Mouse (Mus musculus) liver, embryonic 15.5 days (tissue): Measurements from ENCODE around the gene Tex13b. TPM values are rescaled to one million over a fixed set of nuclear protein-coding genes. Genes with fewer than 3 reads are reported as not detected.
"Not testable (repeated sequence)": the region's sequence is repeated elsewhere in the genome, so short reads cannot be mapped to it uniquely, and the experiment has no call there.

Experiments used
- ATAC-seq: fragments of 200-750 bp; cut with Nextera tagmentation; 2 replicates; pipeline ENCODE4 v1.8.0; 2017; ENCODE audit warnings: moderate number of reproducible peaks, mild to moderate bottlenecking, moderate library complexity; ENCODE audit not compliant: insufficient read depth
- H3K27ac ChIP-seq: fragments of 300-500 bp; sonication (generic); replicated peaks from 2 replicates; pipeline ENCODE4 v1.5.1; 2015; ENCODE audit warnings: mild to moderate bottlenecking, inconsistent platforms
- H3K27me3 ChIP-seq: fragments of 300-500 bp; sonication (generic); 2 replicates; pipeline ENCODE4 v1.6.1; 2015; ENCODE audit warnings: mild to moderate bottlenecking, inconsistent platforms
- H3K36me3 ChIP-seq: fragments of 300-500 bp; sonication (generic); replicated peaks from 2 replicates; pipeline ENCODE4 v1.6.1; 2015; ENCODE audit warnings: moderate library complexity, mild to moderate bottlenecking, inconsistent platforms
- H3K4me1 ChIP-seq: fragments of 300-500 bp; sonication (generic); replicated peaks from 2 replicates; pipeline ENCODE4 v1.6.1; 2015; ENCODE audit warnings: inconsistent platforms
- H3K4me2 ChIP-seq: fragments of 300-500 bp; sonication (generic); 2 replicates; pipeline ENCODE4 v1.6.1; 2015; ENCODE audit warnings: moderate library complexity, mild to moderate bottlenecking, inconsistent platforms
- H3K4me3 ChIP-seq: fragments of 300-500 bp; sonication (generic); replicated peaks from 2 replicates; pipeline ENCODE4 v1.5.1; 2015; ENCODE audit warnings: mild to moderate bottlenecking, inconsistent platforms
- H3K9ac ChIP-seq: fragments of 300-500 bp; sonication (generic); 2 replicates; pipeline ENCODE4 v1.6.1; 2015; ENCODE audit warnings: moderate library complexity, mild to moderate bottlenecking, inconsistent platforms
- H3K9me3 ChIP-seq: fragments of 300-500 bp; sonication (generic); replicated peaks from 2 replicates; pipeline ENCODE4 v1.6.1; 2016; ENCODE audit warnings: inconsistent platforms
- WGBS: fragments of 180-500 bp; shearing (Covaris S2); methylation state at CpG from one replicate; pipeline ENCODE4 v1.1.7; 2015; ENCODE audit warnings: mixed read lengths; ENCODE audit not compliant: insufficient replicate concordance; 5-methylcytosine and 5-hydroxymethylcytosine counted together
- polyA plus RNA-seq: library from polyadenylated mRNA; unstranded; fragments of >200 nt; fragmentation: Nextera tagmentation; extraction: Ambion mirVana; gene quantifications from 2 replicates; pipeline ENCODE4 v1.2.1, GENCODE M21; 2015

Tex13b gene
- not detected in 2 replicates for polyA plus RNA-seq

GRCm38 (mm10) chrX:140813312-140814006, at the start of gene Tex13b:
Gene Tex13b, minus strand, starts transcription at chrX:140813433.
- ATAC-seq: no peak
- Histone ChIP-seq H3K9me3 (no peaks in the 10 kb centered on the region), H3K4me3 (no peak within 1 kb of the TSS), H3K4me2 (no peak within 1 kb of the TSS), H3K36me3 (no peaks in the 10 kb centered on the region), H3K27me3 (no peaks in the 10 kb centered on the region; the same call in 1 of the 2 replicates), H3K4me1 (no peaks in the 10 kb centered on the region), H3K9ac (no peak within 1 kb of the TSS), H3K27ac (no peak within 1 kb of the TSS)
- WGBS: 80% methylated on average over 22 of the region's 22 CpGs

DNA sequence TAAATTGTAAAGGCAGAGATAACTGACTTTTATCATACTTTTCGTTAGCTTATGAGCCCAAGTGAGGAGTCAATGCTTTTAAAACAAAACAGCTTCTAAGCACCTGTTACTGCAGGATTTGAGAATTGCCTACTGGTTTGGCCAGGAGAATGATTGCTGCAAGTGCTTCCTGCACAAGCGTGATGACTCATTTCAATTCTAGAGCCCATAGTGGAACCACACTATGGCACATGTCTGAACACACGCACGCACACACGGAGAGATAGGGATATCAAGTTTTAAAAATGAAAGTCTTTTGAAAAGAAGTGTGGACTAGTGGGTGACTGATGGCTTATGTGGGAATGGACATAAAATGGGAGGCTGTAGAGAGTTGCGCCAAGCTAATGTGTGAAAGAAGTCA, 49.5 kb upstream of the Tex13b start:
- no peaks in the 10 kb centered on the region for H3K36me3 ChIP-seq
- H3K4me3 ChIP-seq: no peak overlapping the region
- no peak for ATAC-seq
- no peak overlapping the region for H3K27ac ChIP-seq
- H3K27me3 ChIP-seq: no peaks in the 10 kb centered on the region; the same call in none of the 2 replicates
- H3K9me3 ChIP-seq: no peaks in the 10 kb centered on the region
- 76% methylated on average over 6 of the region's 6 CpGs for WGBS
- H3K4me1 ChIP-seq: no peaks in the 10 kb centered on the region
- H3K9ac ChIP-seq: no peak overlapping the region
- H3K4me2 ChIP-seq: no peak overlapping the region

GRCm38 (mm10) chrX:140857445-140857844, 44.2 kb upstream of the Tex13b start:
- WGBS: 30% methylated on average over 2 of the region's 2 CpGs

DNA sequence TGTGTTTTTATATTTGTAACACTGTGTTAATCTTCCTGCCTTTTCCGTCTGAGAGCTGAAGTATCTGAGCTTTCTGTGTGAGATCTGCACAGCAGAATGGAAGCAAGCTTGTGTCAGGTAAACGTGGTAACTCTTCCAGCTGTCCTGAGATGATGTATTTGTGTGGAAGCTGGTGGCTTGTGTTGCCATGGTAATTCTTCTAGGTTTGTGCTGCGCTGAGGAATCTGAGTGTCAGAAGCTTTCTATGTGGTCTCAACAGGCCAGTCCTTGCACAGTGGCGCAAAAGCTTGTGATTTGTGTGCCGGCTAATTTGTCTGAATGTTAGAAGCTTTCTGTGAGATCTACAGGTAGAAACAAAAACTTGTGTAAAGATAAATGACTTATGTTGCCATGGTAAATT, 43.8 kb upstream of the Tex13b start:
- not testable (repeated sequence) for H3K27ac ChIP-seq, H3K27me3 ChIP-seq, H3K9me3 ChIP-seq, H3K36me3 ChIP-seq, H3K9ac ChIP-seq, H3K4me3 ChIP-seq, H3K4me1 ChIP-seq, H3K4me2 ChIP-seq, ATAC-seq
- WGBS: 49% methylated on average over 5 of the region's 5 CpGs

More at GRCm38 (mm10) chrX:140857445-140857844, 44.2 kb upstream of the Tex13b start:
- H3K27ac ChIP-seq: no peak overlapping the region
- H3K27me3 ChIP-seq: no peaks in the 10 kb centered on the region; the same call in 1 of the 2 replicates
- H3K4me1 ChIP-seq: no peaks in the 10 kb centered on the region
- no peaks in the 10 kb centered on the region for H3K9me3 ChIP-seq
- no peak overlapping the region for H3K4me2 ChIP-seq
- no peak overlapping the region for H3K9ac ChIP-seq
- H3K4me3 ChIP-seq: no peak overlapping the region
- no peaks in the 10 kb centered on the region for H3K36me3 ChIP-seq
- no peak for ATAC-seq

DNA sequence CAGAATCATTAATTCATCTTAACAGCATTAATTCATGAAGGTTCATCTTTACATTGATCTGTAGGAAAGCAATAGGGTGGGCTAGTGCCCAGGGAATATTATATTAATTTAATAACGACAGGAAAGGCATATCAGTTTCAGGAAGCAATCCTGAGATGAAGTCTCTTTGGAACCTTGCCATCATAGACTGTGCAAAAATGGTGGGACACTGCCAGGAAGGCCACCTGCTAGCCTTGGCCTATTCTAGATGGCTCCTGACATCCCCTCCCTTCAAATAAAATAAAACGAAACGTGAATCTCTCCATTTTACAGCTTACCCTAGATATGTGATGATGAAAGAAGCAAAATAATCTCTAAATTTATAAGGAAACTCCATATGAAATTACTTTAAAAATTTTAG, 41.3 kb upstream of the Tex13b start:
- ATAC-seq: no peak
- Histone ChIP-seq H3K9ac (no peak overlapping the region), H3K4me2 (no peak overlapping the region), H3K27me3 (no peaks in the 10 kb centered on the region; the same call in 1 of the 2 replicates), H3K4me1 (no peaks in the 10 kb centered on the region), H3K36me3 (no peaks in the 10 kb centered on the region), H3K9me3 (no peaks in the 10 kb centered on the region), H3K4me3 (no peak overlapping the region), H3K27ac (no peak overlapping the region)
- WGBS: 43% methylated on average over 3 of the region's 3 CpGs

GRCm38 (mm10) chrX:140845401-140845800, 32.2 kb upstream of the Tex13b start:
- not testable (repeated sequence) for H3K36me3 ChIP-seq, H3K4me2 ChIP-seq, H3K9ac ChIP-seq, H3K27me3 ChIP-seq, H3K27ac ChIP-seq, H3K4me3 ChIP-seq, H3K9me3 ChIP-seq, ATAC-seq, H3K4me1 ChIP-seq
- WGBS: 78% methylated on average over 1 of the region's 1 CpGs

DNA sequence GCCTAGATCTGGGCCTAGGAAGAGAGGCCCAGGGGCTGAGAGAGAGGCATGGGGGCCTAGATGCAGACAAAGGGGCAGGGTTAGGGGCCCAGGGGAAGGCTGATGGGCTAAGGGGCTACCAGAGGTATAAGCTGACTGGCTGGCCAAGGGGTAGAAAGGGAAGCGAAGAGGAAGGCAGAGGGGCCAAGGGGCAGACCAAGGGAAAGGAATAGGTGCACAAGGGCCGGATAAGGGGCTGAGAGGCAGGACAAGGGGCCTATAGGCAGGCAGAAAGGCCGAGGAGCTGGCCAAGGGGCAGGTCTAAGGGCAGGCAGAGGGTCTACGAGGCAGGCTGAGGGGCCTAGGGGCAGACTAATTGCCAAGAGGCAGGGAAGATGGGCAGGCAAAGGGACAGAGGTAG, 26.7 kb upstream of the Tex13b start:
- WGBS: 45% methylated on average over 4 of the region's 4 CpGs
- H3K4me3 ChIP-seq: no peak overlapping the region
- no peaks in the 10 kb centered on the region for H3K4me1 ChIP-seq
- no peak overlapping the region for H3K9ac ChIP-seq
- no peak for ATAC-seq
- no peaks in the 10 kb centered on the region for H3K36me3 ChIP-seq
- H3K4me2 ChIP-seq: no peak overlapping the region
- no peaks in the 10 kb centered on the region for H3K9me3 ChIP-seq
- H3K27me3 ChIP-seq: no peaks in the 10 kb centered on the region
- no peak overlapping the region for H3K27ac ChIP-seq

- Histone ChIP-seq H3K4me2 (no peak overlapping the region), H3K27me3 (no peaks in the 10 kb centered on the region), H3K4me3 (no peak overlapping the region), H3K9ac (no peak overlapping the region), H3K9me3 (no peaks in the 10 kb centered on the region), H3K4me1 (no peaks in the 10 kb centered on the region), H3K27ac (no peak overlapping the region), H3K36me3 (no peaks in the 10 kb centered on the region)
- 55% methylated on average over 3 of the region's 3 CpGs for WGBS
- ATAC-seq: no peak
These were observed 24.8 kb upstream of the Tex13b start for GRCm38 (mm10) chrX:140838077-140838476.

- Histone ChIP-seq H3K4me1 (no peaks in the 10 kb centered on the region), H3K4me3 (no peak overlapping the region), H3K27ac (no peak overlapping the region), H3K4me2 (no peak overlapping the region), H3K27me3 (no peaks in the 10 kb centered on the region), H3K36me3 (no peaks in the 10 kb centered on the region), H3K9ac (no peak overlapping the region), H3K9me3 (no peaks in the 10 kb centered on the region)
- no peak for ATAC-seq
- WGBS: 60% methylated on average over 4 of the region's 4 CpGs
These were observed 18.5 kb upstream of the Tex13b start for GRCm38 (mm10) chrX:140831706-140832105.

GRCm38 (mm10) chrX:140822295-140822694, 9.1 kb upstream of the Tex13b start:
- H3K36me3 ChIP-seq: no peaks in the 10 kb centered on the region
- no peak overlapping the region for H3K27ac ChIP-seq
- H3K9ac ChIP-seq: no peak overlapping the region
- no peaks in the 10 kb centered on the region; the same call in 1 of the 2 replicates for H3K27me3 ChIP-seq
- H3K9me3 ChIP-seq: no peaks in the 10 kb centered on the region
- WGBS: 76% methylated on average over 17 of the region's 17 CpGs
- no peak for ATAC-seq
- H3K4me2 ChIP-seq: no peak overlapping the region
- no peak overlapping the region for H3K4me3 ChIP-seq
- H3K4me1 ChIP-seq: no peaks in the 10 kb centered on the region

- H3K27me3 ChIP-seq: no peaks in the 10 kb centered on the region; the same call in 1 of the 2 replicates
- H3K4me1 ChIP-seq: no peaks in the 10 kb centered on the region
- 44% methylated on average over 2 of the region's 2 CpGs for WGBS
- H3K9me3 ChIP-seq: no peaks in the 10 kb centered on the region
- H3K27ac ChIP-seq: no peak overlapping the region
- H3K9ac ChIP-seq: no peak overlapping the region
- no peak for ATAC-seq
- no peak overlapping the region for H3K4me3 ChIP-seq
- H3K36me3 ChIP-seq: no peaks in the 10 kb centered on the region
- H3K4me2 ChIP-seq: no peak overlapping the region
These were observed 7.9 kb downstream of the Tex13b start for GRCm38 (mm10) chrX:140805340-140805739.

DNA sequence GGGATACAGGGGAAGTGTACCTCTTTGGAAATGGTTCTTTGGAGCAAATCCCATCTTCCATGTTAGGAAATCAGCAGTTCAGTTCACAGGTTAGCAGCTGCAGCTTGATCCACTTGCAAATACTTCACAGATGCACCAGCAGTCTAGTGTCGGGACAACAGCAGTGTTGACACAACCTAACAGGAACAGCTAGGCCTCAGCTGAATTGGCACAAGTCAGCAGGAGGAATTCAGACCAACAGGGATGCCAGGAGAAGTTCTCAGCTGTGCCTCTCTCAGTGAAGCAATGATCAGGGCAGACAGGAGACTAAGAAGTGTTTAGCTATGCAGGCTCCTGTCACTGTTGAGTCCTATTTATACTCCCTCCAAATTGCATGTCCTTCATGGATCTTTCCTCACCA, 43.4 kb downstream of the Tex13b start:
- H3K4me3 ChIP-seq: no peak overlapping the region
- 54% methylated on average over 1 of the region's 1 CpGs for WGBS

More for the DNA sequence above, 43.4 kb downstream of the Tex13b start:
- Histone ChIP-seq H3K9ac (no peak overlapping the region), H3K36me3 (no peaks in the 10 kb centered on the region), H3K9me3 (no peaks in the 10 kb centered on the region), H3K27ac (no peak overlapping the region), H3K27me3 (no peaks in the 10 kb centered on the region), H3K4me2 (no peak overlapping the region), H3K4me1 (no peaks in the 10 kb centered on the region)
- ATAC-seq: no peak
